Mouse (Mus musculus) forebrain, embryonic 13.5 days (tissue): Measurements from ENCODE around the gene Sult1b1. TPM values are rescaled to one million over a fixed set of nuclear protein-coding genes. Genes with fewer than 3 reads are reported as not detected.
"Not testable (repeated sequence)": the region's sequence is repeated elsewhere in the genome, so short reads cannot be mapped to it uniquely, and the experiment has no call there.

Source experiments
- ATAC-seq: fragments of 200-750 bp; cut with Nextera tagmentation; 2 replicates; pipeline ENCODE4 v1.8.0; 2017
- H3K27ac ChIP-seq: fragments of 300-500 bp; sonication (generic); 2 replicates; pipeline ENCODE4 v1.5.1; 2015; ENCODE audit warnings: inconsistent platforms, mild to moderate bottlenecking, moderate library complexity
- H3K27me3 ChIP-seq: fragments of 300-500 bp; sonication (generic); 2 replicates; pipeline ENCODE4 v1.6.1; 2015; ENCODE audit warnings: mild to moderate bottlenecking, inconsistent platforms
- H3K36me3 ChIP-seq: fragments of 300-500 bp; sonication (generic); 2 replicates; pipeline ENCODE4 v1.6.1; 2015; ENCODE audit warnings: mild to moderate bottlenecking, inconsistent platforms; ENCODE audit not compliant: poor library complexity, severe bottlenecking
- H3K4me1 ChIP-seq: fragments of 300-500 bp; sonication (generic); 2 replicates; pipeline ENCODE4 v1.6.1; 2015; ENCODE audit warnings: inconsistent platforms
- H3K4me2 ChIP-seq: fragments of 300-500 bp; sonication (generic); 2 replicates; pipeline ENCODE4 v1.6.1; 2015; ENCODE audit warnings: inconsistent platforms, mild to moderate bottlenecking, moderate library complexity
- H3K4me3 ChIP-seq: fragments of 300-500 bp; sonication (generic); 2 replicates; pipeline ENCODE4 v1.5.1; 2015; ENCODE audit warnings: mild to moderate bottlenecking, inconsistent platforms
- H3K9ac ChIP-seq: fragments of 300-500 bp; sonication (generic); 2 replicates; pipeline ENCODE4 v1.6.1; 2015; ENCODE audit warnings: mild to moderate bottlenecking, inconsistent platforms
- H3K9me3 ChIP-seq: fragments of 300-500 bp; sonication (generic); replicated peaks from 2 replicates; pipeline ENCODE4 v1.6.1; 2016; ENCODE audit warnings: inconsistent platforms
- WGBS: fragments of 180-500 bp; shearing (Covaris S2); methylation state at CpG from one replicate; pipeline ENCODE4 v1.1.7; 2015; 5-methylcytosine and 5-hydroxymethylcytosine counted together
- polyA plus RNA-seq: library from polyadenylated mRNA; unstranded; fragments of >200 nt; fragmentation: Nextera tagmentation; extraction: Ambion mirVana; gene quantifications from 2 replicates; pipeline ENCODE4 v1.2.1, GENCODE M21; 2015

Gene Sult1b1
- polyA plus RNA-seq, 1 experiment from 2014 or later = not detected

DNA sequence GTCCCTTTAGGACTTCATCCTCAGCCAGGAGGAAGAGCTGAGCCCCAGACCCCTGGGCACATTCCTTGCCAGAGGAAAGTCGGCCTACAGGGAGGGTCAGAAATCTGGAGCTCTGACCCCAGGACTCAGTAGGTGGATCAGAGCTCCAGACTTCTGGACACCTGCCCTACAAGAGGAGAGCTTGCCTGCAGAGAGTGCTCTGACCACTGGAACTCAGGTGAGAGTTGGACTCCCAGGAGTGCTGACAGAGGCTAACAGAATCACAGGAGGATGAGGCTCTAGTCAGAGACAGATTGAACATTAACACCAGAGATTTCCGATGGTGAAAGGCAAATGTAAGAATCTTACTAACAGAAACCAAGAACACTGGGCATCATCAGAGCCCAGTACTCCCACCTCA, 14.4 kb downstream of the Sult1b1 start:
- not testable (repeated sequence) for H3K27me3 ChIP-seq, H3K9ac ChIP-seq, H3K4me2 ChIP-seq, H3K9me3 ChIP-seq, H3K4me1 ChIP-seq, H3K36me3 ChIP-seq, ATAC-seq, H3K27ac ChIP-seq, H3K4me3 ChIP-seq
- 98% methylated on average over 2 of the region's 2 CpGs for WGBS

DNA sequence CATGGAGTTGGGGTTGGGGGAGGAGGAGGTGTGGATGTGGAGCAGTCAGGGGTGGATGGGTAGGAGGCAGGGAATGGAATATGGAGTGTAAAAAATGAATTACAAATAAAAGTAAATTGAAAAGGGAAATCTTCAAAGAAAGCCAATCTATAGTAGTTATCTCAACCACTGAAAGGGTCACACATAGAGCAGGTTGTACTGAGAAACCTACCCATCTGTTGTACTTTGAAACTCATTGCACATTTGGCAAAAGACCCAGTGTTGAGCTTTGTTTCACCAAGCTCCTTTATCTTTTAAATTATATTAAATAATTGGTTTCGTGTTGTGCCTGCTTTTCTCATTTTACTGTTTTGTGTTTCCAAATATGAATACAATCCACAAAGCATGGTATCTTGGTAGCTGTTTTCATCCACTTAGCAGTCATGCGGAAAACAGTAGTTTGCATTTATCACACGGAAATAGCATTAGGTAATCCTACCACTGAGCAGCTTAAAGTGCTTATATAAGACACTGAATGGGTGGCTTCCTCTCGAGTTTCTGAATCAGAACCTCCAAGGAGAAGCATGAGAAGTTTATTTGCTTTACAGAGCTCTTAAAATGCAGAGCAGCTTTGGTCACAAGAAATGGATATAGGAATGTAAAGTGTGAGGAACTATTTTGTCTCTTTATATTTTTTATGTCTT, 32.1 kb downstream of the Sult1b1 start:
- ATAC-seq = no peak
- Histone ChIP-seq H3K27me3 (no peaks in the 10 kb centered on the region), H3K27ac (no peak overlapping the region), H3K4me3 (no peak overlapping the region), H3K36me3 (no peaks in the 10 kb centered on the region), H3K9ac (no peak overlapping the region), H3K9me3 (no peaks in the 10 kb centered on the region), H3K4me1 (no peaks in the 10 kb centered on the region), H3K4me2 (no peak overlapping the region)
- 40% methylated on average over 4 of the region's 4 CpGs for WGBS

DNA sequence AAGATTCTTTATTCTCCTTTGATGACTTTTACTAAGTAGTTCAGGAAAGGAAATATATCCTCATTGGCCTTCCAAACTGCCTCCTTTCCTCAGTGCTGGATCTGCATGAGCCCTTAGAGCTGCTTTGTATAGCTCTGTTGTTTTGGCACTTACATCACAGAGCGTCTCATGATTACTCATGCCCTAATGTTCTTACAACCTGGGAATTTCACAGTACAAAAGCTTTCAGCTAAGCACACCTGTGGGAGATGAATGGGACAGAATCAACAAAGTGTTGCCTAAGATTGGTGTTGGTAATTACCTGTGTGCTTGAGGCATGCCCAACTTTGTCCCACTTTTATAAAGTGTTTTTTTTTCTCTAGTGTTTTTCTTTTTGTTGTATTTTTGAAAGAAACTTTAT, 35.3 kb downstream of the Sult1b1 start:
- H3K4me3 ChIP-seq = no peak overlapping the region
- H3K36me3 ChIP-seq = no peaks in the 10 kb centered on the region
- no peak for ATAC-seq
- no peak overlapping the region for H3K4me2 ChIP-seq
- H3K9me3 ChIP-seq = no peaks in the 10 kb centered on the region
- H3K9ac ChIP-seq = no peak overlapping the region
- H3K27me3 ChIP-seq = no peaks in the 10 kb centered on the region
- no peaks in the 10 kb centered on the region for H3K4me1 ChIP-seq
- H3K27ac ChIP-seq = no peak overlapping the region
- 29% methylated on average over 1 of the region's 1 CpGs for WGBS

DNA sequence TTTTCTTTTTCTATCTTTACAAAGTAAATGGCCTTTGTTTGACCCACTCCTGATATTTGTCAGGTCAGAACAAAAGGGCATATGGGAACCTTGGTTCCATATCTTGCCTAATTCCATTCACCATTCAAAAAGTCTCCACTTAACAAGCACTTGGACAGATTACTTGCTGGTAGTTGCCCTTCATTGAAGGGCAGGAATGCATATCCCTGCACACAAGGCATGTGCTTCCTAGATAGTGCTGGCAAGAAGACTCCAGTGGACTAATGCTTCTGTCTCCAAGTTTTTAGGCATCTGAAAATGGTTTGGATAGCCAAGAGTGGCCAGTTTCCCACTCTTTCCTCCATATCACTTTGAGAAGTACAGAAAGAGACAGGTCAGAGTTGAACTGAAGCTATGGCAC, 38.7 kb downstream of the Sult1b1 start:
- ATAC-seq = no peak
- no peaks in the 10 kb centered on the region for H3K27me3 ChIP-seq
- H3K27ac ChIP-seq = no peak overlapping the region
- no peaks in the 10 kb centered on the region for H3K4me1 ChIP-seq
- no peak overlapping the region for H3K9ac ChIP-seq
- H3K4me2 ChIP-seq = no peak overlapping the region
- H3K36me3 ChIP-seq = no peaks in the 10 kb centered on the region
- H3K4me3 ChIP-seq = no peak overlapping the region
- no peaks in the 10 kb centered on the region for H3K9me3 ChIP-seq

DNA sequence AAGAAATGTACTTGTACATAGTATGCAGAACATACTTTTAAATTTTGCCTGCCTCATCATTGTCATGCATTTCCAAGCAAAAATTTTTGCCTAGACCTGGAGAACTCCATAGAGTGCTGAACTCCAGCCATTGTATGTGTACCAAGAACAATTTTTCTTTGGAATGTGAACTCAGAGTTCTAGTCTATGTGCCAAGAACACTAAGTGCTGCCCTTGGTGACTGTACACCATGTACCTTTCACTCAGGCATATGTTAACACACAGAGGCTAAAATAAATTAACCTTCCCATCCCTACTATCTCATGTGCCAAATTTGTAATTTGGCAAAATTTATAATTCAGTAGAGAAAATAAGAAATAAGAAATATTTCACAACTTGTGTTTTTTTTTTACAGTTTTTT, 39.1 kb downstream of the Sult1b1 start:
- Histone ChIP-seq H3K27me3 (no peaks in the 10 kb centered on the region), H3K27ac (no peak overlapping the region), H3K4me2 (no peak overlapping the region), H3K9me3 (no peaks in the 10 kb centered on the region), H3K9ac (no peak overlapping the region), H3K4me1 (no peaks in the 10 kb centered on the region), H3K4me3 (no peak overlapping the region), H3K36me3 (no peaks in the 10 kb centered on the region)
- ATAC-seq = no peak

DNA sequence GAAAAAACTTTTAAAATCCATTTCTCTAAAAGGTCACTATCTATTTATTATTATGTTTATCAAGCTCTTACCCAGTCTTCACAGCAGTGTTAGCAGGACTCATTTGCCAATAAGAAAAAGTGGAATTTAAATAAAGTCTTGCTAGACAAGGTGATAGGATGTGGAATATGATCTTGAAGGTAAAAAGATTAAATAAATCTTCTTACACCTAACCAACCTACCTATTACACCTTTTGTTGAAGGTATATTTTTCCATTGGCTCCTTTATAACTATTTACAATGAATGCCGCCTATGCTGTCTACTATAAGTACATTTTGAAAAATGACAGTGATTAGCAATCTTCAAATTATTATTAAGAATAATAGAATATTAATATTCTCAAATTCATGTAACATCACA, 47.2 kb downstream of the Sult1b1 start, which contains the start of gene Ugt2a1:
Gene Ugt2a1 (minus strand): TSS at position 101 of the 400 bp plus-strand sequence.
- H3K36me3 ChIP-seq = no peaks in the 10 kb centered on the region
- H3K4me1 ChIP-seq = no peaks in the 10 kb centered on the region
- WGBS = 88% methylated on average over 1 of the region's 1 CpGs
- H3K4me3 ChIP-seq = no peak within 1 kb of the TSS
- no peaks in the 10 kb centered on the region for H3K9me3 ChIP-seq
- H3K27ac ChIP-seq = no peak within 1 kb of the TSS
- ATAC-seq = no peak
- H3K27me3 ChIP-seq = no peaks in the 10 kb centered on the region
- H3K4me2 ChIP-seq = no peak within 1 kb of the TSS
- H3K9ac ChIP-seq = no peak within 1 kb of the TSS

DNA sequence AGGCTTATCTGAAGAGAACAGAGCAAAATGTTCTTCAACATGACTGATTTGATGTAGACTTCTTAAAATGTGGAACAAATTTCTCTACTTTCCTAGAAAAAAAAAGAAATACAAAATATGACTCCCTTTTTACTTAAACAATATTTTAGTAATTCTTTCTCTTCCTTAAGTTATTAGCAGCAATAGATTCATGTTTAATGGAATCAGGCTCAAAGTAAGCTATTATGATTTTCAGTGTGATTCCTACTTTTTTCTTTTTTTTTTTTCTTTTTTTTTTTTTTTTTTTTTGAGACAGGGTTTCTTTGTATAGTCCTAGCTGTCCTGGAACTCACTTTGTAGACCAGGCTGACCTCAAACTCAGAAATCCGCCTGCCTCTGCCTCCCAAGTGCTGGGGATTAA, 51.3 kb downstream of the Sult1b1 start, which contains the start of gene Gm43638:
Gene Gm43638 (minus strand): TSS at position 101 of the 400 bp plus-strand sequence.
- not testable (repeated sequence) for H3K36me3 ChIP-seq, H3K9ac ChIP-seq, H3K4me2 ChIP-seq, H3K27ac ChIP-seq, H3K9me3 ChIP-seq, H3K4me3 ChIP-seq, H3K4me1 ChIP-seq, ATAC-seq, H3K27me3 ChIP-seq
- 84% methylated on average over 1 of the region's 1 CpGs for WGBS

DNA sequence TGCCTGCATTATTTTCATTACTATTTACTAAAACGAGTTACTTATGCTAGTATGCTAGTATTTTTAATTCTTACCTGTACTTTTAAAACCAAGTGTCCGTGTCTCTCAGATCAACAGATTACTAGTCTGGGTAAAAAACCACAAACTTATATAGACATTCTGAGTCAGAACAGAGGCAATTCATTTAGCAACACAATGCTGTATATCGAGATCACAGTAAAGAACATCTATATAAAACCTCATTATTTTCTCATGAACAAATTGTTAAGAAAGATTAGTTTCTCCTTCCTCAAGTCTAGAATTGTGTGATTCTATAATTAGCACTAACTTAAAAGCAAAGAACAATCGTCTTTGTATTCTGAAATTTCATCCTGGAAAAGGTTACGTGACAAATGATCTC, 55.8 kb downstream of the Sult1b1 start, which contains the start of gene Ugt2a2:
Gene Ugt2a2 (minus strand): TSS at position 101 of the 400 bp plus-strand sequence.
- Histone ChIP-seq H3K4me2 (no peak within 1 kb of the TSS), H3K9ac (no peak within 1 kb of the TSS), H3K9me3 (no peaks in the 10 kb centered on the region), H3K4me3 (no peak within 1 kb of the TSS), H3K27me3 (no peaks in the 10 kb centered on the region), H3K36me3 (no peaks in the 10 kb centered on the region), H3K27ac (no peak within 1 kb of the TSS), H3K4me1 (no peaks in the 10 kb centered on the region)
- 75% methylated on average over 5 of the region's 5 CpGs for WGBS
- no peak for ATAC-seq

Other genes with a start within 250 kb of the Sult1b1 start
- not detected in 2 replicates for gene Ugt2a3, start 201.0 kb downstream of the Sult1b1 start, polyA plus RNA-seq
- not detected in 2 replicates for gene Ugt2b38, start 114.0 kb downstream of the Sult1b1 start, polyA plus RNA-seq
- gene Ugt2a2, start 55.9 kb downstream of the Sult1b1 start, polyA plus RNA-seq = not detected in 2 replicates
- gene Gm43638, start 51.4 kb downstream of the Sult1b1 start, polyA plus RNA-seq = not detected in 2 replicates
- gene Ugt2a1, start 47.3 kb downstream of the Sult1b1 start, polyA plus RNA-seq = not detected in 2 replicates
- gene Sult1d1, start 30.8 kb upstream of the Sult1b1 start, polyA plus RNA-seq = not detected in 2 replicates
- not detected in 2 replicates for gene Sult1e1, start 53.4 kb upstream of the Sult1b1 start, polyA plus RNA-seq
- not detected in 2 replicates for gene Csn1s1, start 128.0 kb upstream of the Sult1b1 start, polyA plus RNA-seq
- gene Csn2, start 161.4 kb upstream of the Sult1b1 start, polyA plus RNA-seq = not detected in 2 replicates
- gene Csn1s2a, start 236.4 kb upstream of the Sult1b1 start, polyA plus RNA-seq = not detected in 2 replicates